Mouse (Mus musculus) CH12F3 (cell line): ENCODE results near the gene Arpc1b.
"Not testable (repeated sequence)": the region's sequence is repeated elsewhere in the genome, so short reads cannot be mapped to it uniquely, and the experiment has no call there.

Experiments used
- in situ Hi-C: fragments of 300-500 bp; cut with MboI; formaldehyde crosslinking; loops from 2 replicates; pipeline ENCODE4 v1.14.3; 2020; ENCODE audit warnings: low sequenced_read_pairs

Arpc1b gene

DNA sequence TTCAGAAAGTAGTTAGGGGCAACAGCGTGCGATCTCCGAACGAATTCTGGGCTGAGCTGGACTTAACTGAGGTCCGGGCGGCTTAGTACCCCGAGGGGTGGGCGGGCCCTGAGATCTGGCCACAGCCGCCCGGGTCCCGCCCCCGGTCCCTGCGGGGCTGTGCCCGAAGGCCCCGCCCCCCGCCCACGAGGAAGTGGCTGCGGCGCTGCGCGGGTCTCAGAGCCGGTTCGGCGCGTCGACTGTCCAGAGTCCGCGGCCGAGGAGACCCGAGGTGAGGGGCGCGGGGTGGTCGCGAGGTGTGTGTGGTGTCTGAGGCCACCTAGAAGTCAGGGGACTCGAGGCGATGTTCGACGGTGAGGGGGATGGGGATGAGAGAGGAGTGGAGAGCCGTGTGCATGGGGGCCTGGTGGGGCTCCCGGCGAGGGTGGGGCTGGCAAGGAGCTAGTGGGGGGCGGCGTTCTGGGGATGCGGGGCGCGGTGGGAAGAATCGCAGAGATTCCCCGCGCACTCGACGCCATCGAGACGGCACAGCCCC, at the start of gene Arpc1b:
Arpc1b (plus strand) TSS at position 145 of the 535 bp plus-strand sequence.
- in situ Hi-C loops, result no loop called here

DNA sequence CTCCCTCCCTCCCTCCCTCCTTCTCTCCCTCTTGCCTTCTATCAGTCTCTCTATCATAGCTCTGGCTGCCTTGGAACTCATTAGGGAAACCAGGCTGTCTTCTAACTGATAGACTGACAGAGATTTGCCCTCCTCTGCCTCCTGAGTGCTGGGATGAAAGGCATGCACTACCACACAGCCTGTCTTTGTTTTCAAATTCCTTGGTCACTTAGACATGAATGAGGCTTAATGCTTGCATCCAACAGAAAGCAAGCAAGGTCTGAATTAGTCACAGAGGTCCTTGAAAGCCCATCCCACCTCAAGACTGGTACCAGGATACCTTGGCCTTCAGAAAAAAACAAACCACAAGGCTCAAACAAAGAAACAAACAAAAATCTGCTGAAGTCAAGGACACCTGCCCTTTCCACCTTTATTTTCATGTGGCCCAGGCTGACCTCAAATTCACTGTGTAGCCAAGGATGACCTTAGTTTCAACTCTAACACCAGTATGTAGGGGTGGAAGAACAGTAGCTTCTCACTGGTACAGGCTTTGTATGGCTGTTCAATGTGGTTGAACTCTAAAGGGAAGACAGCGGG, 49.2 kb upstream of the Arpc1b start:
- in situ Hi-C loops, result no loop called here

DNA sequence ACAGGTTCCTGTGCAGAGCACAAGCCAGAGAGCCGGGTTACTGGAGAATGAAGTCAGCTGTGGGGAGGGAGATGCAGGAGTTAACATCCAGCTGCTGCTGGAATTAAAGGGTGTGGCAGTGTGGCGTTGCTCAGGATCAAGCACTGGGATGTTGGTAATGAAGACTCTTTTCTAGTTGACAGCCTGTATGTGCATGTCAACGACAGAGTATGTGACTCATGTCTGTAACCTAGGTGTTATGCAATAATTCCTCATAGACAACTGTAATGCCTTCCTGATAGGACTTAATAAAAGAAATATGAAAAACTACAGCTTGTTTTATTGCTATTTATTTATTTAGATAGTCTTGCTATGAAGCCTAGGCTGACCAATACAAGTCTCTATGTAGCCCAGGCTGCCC, 45.2 kb upstream of the Arpc1b start:
- in situ Hi-C loops, result no loop called here

DNA sequence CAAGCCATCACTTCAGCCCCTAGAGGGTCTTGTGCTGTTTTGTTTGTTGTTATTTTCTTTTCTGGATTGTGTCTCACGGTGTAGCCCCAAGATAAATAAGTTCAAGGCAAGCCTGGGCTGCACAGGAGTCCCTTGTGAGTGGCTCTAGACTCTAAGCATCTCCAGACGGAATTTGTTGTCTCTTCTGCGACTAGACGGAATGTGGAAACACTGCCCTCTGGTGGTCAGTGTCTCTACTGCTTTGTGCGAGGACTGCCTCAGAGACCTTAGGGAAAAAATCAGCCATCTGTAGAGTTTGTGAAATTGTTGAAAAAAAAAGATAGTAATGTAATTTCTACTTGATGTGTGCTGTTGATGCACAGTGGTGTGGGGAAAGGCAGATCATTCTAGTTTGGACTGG, 44.3 kb upstream of the Arpc1b start:
- in situ Hi-C loops, result no loop called here

DNA sequence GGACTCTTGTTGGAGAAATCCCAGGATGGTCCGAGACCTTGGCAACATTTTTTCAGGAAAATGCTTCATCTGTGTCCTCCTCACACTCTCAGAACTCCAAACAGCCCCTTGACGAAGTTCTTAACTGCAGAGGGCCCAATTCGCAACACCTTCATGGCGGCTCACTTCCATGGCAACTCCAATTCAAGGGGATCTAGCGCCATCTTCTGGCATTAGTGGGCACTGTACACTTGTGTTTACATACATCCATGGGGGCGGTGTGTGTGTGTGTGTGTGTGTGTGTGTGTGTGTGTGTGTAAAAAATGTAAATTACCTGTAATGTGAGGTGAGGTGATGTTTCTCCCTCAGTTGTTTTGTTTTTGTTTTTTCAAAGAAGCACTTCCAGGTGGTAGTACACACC, 42.7 kb upstream of the Arpc1b start:
- in situ Hi-C loops, result no loop called here

DNA sequence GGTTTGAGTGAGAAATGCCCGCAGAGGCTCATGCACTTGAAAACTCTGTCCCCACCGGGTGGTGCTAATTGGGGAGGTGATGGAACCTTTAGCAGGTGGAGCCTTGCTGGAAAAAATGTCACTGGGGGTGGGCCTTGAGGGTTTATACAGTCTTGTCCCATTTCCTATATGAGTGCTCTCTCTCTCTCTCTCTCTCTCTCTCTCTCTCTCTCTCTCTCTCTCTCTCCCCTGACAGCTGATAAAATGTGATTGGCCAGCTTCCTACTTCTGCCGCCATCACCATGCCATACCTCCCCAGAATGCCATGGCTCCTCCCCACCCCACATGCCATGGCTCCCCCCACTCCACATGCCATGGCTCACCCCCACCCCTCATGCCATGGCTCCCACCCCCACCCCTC, 38.9 kb upstream of the Arpc1b start:
- in situ Hi-C loops, result no loop called here

DNA sequence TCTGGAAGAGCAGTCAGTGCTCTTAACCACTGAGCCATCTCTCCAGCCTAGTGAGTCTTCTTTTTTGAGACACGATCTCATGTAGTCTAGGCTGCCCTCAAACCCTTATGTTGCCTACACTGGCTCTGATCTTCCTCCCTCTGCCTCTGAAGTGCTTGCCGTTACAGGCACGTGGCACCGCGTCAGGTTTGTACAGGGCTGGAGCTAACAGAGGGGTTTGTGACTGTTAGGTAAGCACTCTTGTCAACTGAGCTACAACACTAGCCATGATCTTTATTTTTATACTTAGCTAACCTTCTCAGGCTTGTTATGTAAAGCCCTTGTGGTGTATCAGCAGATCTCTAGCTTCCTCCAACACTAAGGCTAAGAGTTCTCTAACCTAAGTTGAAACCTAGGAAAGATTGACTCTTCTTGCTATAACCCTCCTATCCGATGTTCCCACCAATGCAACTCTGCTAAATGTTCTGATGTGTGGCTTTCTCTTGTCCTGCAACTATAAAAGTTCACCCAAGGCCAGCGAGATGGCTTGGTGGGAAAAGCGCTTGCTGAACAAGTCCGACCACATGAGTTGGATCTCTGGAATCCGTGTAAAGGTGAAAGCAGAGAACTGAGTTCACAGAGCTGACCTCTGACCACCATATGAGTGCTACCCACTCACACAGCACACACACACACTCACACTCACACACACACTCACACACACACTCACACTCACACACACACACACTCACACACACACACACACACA, 32.0 kb upstream of the Arpc1b start:
- in situ Hi-C loops, result no loop called here

DNA sequence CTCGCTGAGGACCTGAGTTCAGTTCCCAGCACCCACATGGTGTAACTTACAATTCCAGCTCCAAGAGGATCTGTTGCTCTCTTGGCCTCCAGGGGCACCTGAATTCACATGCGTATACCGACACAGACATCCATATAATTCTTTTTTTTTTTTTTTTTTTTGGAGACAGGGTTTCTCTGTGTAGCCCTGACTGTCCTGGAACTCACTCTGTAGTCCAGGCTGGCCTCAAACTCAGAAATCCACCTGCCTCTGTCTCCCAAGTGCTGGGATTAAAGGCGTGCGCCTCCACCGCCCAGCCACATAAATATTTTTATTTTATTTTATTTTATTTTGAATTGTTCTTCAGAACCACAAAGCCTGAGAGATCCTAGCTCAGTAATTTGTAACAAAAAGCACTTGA, 30.8 kb upstream of the Arpc1b start:
- in situ Hi-C loops, result not testable (repeated sequence)

DNA sequence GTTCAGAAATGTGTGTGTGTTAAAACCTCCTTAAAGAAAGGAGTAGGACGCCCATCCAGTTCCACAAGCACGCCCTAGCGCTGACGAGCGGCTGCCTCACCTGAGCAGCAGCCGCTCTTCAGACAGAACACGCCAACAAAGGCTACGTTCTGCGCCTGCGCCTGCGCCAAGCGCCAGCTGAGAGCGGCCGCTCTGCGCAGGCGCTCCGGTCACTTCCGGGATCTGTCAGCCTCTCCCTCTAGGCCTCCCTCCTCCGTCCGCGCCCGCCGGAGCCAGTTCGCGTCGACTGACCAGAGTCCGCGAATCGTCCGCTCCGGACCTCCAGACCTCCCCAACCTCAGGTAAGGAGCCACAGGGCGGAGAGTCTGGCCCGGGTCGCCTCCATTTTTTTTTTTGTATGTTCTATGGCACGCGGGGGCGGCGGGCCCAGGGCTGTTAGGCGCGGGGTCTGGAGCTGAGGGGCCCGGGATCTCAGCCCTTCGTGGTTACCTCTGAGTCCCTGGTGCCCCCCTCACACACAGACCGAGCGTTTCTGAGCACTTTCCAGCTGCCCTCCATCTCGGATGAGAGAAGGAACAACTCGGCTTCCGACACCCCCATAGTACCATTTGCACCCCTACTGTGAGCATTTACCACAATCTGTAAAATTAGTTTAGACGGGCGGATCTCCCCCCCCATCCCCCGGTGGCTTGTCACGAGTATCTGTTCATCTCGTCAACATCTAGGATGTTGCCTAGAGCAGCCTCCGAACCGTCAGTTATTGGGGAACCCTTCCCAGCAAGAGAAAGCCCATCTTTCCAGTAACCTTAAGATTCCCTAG, 30.2 kb upstream of the Arpc1b start, which contains the start of the genes Arpc1a and Kpna7:
Arpc1a (plus strand) TSS at position 199 of the 820 bp plus-strand sequence.
Kpna7 (minus strand) TSS at position 399 of the 820 bp plus-strand sequence.
- in situ Hi-C loops, result no loop called here

DNA sequence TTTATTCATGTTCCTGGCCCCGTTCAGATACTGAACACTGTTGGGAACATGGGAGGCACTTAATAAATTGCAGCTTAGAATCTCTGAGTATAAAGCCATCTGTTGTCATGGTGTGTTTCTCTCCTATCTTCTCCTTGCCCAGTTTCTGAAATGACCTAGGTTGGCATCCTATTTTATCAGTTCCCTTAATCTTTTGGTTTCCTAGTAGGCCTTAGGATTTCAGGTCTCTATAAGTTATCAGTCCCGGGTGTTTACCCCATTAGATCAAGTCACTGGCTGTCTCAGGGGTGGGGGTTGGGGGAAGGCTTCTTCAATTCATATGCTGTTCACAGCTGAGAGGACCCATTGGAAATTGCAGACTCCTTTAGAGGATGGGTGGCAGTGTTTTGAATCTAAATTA, 29.2 kb upstream of the Arpc1b start:
- in situ Hi-C loops, result no loop called here

DNA sequence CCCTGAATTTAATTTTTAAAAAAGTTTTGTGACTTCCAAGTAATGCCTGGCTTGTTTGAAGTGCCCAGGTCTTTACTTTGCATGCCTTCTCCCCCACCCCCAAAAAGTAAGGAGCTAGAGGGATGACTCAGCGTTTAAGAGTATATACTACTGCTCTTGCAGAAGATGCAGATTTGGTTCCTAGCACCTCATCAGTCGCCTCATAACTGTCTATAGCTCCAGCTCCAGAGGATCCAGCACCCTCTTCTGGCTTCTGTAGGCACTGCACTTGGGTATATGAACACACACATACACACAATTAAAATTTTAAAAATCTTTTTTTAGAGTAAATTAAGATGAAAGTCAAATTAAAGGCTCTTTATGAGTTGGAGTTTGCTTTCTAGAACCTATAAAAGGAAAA, 25.8 kb upstream of the Arpc1b start:
- in situ Hi-C loops, result no loop called here

DNA sequence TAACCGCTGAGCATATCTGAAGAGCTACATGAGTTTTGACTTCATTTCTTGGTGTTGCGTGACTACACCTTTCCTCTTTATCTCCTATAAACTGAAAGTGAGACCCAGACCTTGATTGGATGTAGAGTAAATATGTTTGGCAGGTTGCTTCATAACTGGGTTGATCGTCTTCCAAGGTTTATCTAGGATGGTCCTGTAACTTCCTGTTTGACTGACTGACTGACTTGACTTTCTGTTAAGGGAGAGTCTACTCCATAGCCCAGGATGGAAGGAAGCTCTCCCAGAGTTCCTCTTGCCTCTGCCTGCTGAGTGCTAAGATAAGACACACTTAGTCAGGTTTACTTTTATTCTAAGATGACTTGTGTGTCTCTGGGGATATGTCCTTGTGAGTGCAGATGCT, 24.1 kb upstream of the Arpc1b start:
- in situ Hi-C loops, result no loop called here

DNA sequence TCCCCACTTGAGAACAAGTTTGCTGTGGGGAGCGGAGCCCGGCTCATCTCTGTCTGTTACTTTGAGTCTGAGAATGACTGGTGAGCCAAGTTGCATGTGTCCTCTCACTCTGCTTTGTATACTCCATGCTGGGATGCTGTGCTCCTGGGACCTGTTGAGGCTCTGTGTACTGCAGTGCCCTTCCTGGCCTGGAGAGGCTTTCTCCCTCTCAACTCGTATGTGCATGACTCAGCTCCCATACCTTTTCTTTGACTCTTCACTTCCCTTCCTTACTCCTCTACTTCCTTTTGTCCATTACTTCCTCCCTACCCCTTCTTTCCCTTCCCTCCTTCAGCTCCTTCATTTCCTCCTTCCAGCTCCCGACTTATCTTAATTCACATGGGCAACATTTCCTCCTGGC, 17.8 kb upstream of the Arpc1b start:
- in situ Hi-C loops, result no loop called here

DNA sequence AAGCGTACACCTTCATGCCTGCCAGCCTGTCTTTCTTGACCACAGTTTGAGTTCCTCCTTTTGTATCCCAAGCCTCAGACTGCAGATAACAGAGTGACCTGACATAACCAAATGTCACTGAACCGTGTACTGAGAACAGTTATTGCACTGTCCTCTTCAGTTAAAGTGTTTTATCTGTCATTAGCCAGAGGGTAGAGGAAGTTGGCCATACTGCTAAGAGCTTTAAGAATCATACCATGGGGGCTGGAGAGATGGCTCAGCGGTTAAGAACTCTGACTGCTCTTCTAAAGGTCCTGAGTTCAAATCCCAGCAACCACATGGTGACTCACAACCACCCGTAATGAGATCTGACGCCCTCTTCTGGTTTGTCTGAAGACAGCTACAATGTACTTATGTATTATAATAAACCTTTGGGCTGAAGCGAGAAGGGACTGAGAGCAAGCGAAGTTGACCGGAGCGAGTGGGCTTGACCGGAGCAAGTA, 15.6 kb upstream of the Arpc1b start:
- in situ Hi-C loops, result no loop called here

DNA sequence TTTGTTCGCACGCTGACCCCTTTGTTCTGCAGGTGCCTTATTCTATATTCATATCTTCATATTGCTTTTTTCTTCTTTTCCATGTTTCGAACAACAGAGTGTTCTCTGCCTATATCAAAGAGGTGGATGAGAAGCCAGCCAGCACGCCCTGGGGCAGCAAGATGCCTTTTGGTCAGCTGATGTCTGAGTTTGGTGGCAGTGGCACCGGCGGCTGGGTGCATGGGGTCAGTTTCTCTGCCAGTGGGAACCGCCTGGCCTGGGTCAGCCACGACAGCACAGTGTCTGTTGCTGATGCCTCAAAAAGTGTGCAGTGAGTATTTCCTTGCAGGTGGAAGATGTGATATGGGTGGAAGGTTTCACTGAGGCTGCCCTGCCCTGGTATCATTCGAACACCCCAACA, 13.1 kb upstream of the Arpc1b start:
- in situ Hi-C loops, result no loop called here

DNA sequence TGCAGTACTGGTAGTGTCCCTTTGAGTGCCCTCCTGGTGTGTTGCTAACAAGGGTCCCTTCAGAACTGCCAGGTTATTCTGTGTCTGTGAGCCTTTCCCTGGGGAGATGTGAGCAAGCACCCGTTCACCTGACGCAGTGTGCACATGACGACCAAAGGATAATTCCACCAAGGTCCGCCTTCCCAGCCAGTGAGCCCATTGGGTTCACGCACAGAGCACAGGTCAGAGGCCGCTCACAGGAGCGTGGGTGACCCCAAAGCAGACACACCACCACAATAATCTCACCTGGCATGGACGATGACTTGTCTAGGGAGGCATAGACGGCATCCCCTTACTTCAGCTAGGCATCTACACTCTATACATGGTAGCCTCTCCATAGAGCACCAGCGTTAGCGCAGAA, 12.6 kb upstream of the Arpc1b start:
- in situ Hi-C loops, result not testable (repeated sequence)

DNA sequence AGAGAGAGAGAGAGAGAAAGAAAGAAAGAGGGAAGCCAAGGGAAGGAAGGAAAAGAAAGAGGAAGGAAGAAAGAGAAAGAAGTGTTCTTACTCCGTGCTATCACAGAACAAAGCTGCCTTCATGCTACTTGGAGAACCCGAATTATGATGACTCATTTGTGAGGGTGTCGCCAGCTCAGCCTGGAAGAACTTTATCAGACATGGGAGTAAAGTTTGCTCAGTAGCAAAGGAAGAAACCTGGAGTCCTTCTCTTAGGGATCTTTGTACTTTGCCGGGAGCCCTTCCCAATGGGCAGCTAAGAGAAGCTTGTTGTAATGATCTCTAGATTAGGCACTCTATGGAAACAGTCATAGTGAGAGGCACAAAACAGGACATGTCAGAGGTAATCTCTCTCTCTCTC, 11.3 kb upstream of the Arpc1b start:
- in situ Hi-C loops, result no loop called here

DNA sequence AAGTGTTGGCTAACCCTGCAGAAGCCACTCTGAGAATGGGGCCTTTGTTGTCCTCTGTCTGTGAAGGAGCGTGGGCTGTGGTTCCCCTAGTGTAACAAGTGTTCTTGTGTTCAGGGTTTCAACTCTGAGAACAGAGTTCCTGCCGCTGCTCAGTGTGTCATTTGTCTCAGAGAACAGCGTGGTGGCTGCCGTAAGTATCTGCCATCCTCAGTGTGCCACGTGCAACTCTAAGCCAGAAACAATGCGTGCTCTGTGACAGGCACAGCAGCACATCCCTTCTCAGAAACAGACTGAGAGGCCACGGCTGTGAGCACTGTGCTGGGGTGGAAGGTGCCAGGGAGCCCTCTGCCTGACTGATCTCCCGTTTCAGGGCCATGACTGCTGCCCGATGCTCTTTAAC, 9.7 kb upstream of the Arpc1b start:
- in situ Hi-C loops, result no loop called here

DNA sequence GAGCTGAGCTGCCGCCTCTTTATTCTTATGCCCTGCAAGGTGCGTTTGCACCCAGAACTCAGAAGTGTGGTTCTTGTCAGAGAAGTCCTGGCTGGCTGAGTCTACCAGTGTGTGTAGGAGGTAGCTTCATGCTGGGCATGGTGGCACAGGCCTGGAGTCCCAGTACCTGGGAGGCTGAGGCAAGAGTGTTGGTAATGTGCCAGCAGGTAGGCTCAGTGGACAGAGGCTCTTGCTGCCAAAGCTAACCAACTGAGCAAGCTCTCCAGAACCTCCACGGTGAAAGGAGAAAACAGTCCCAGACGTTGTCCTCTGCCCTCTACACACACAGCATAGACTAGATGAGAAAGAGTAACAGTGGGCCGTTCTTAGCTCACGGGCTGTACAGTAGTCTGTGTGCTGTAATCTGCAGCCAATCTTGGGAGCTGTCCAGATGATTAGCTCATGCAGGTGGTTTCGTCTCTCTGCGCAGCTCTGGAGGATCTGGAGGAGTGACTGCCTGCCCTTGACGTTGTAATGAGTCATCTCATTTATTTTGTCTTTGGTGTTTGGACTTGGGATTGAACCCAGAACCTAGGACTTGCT, 8.2 kb upstream of the Arpc1b start:
- in situ Hi-C loops, result no loop called here

DNA sequence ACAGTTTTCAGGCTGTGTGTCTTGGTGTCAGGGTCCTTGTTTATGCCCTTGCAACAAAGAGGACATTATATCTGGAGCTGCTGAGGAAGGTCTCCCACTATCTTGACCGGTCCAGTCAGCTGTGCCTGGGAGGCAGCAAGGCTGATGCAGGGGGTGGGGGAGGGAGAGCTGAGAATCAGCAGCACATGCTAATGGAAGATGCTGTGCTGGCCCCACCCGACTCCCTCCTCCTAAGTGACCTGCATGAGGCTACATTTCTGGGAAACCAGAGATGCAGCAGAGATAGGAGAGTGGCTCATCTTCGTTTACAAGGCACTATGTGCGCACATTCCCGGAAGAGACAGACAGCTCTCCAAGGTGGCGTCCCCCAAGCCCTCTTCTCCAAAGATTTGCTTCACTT, 3.6 kb upstream of the Arpc1b start:
- in situ Hi-C loops, result no loop called here

DNA sequence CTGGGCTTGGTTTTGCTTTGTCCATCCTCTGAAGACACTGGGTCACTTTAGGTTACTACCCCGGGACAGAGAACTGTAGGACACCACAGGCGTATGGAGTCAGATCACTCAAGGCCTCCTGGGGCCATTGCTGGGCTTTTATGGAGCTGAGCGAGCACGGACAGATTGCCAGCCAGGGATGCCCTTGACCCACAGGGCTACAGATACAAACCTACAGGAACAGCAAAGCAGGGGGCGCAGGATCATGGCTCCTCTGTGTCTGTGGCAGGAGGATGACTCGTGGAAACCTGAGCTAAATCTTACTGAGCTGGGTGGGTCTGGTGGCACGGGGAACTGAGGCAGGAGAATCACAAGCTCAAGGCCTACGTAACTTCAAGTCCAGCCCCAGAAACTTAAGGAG, 1.4 kb upstream of the Arpc1b start:
- in situ Hi-C loops, result no loop called here
